Comparison of ENCODE assay signal across 31 mouse cellular contexts in genomic region chr12:9024071-9024470, GRCm38 (mm10).
"Had no signal": no experiment of that assay in that cellular context is flagged by ENCODE, and none has a peak within 500 bp of the region (broad histone marks: within the 10 kb centered on the region; RNA-seq: fewer than 3 reads in every experiment).

No protein-coding gene starts in this region.

- H3K9me3 ChIP-seq: limb, embryonic 10.5 days; limb, embryonic 12.5 days; limb, embryonic 13.5 days; limb, embryonic 15.5 days; liver, embryonic 12.5 days; liver, embryonic 13.5 days; liver, embryonic 15.5 days; lung, embryonic 15.5 days; megakaryocyte, embryonic 14.5 days; midbrain, embryonic 10.5 days; midbrain, embryonic 12.5 days; midbrain, embryonic 15.5 days; neural tube, embryonic 12.5 days; neural tube, embryonic 13.5 days had no signal

- H3K9ac ChIP-seq: limb, embryonic 12.5 days; limb, embryonic 13.5 days; limb, embryonic 15.5 days; liver, embryonic 12.5 days; liver, embryonic 13.5 days; liver, embryonic 14.5 days; liver, embryonic 15.5 days; liver, postnatal 0 days; lung, embryonic 14.5 days; lung, embryonic 15.5 days; midbrain, embryonic 12.5 days; midbrain, embryonic 15.5 days; neural tube, embryonic 12.5 days; neural tube, embryonic 13.5 days had no signal

- H3K4me1 ChIP-seq: limb, embryonic 12.5 days; limb, embryonic 15.5 days; liver, embryonic 12.5 days; liver, embryonic 13.5 days; liver, embryonic 15.5 days; lung, embryonic 15.5 days; megakaryocyte, embryonic 14.5 days; midbrain, embryonic 10.5 days; midbrain, embryonic 12.5 days; midbrain, embryonic 15.5 days; neural tube, embryonic 12.5 days; neural tube, embryonic 13.5 days had no signal

- ATAC-seq: liver, embryonic 12.5 days; liver, postnatal 0 days; lung, postnatal 0 days; midbrain, embryonic 15.5 days; midbrain, embryonic 16.5 days had no signal

- DNase-seq: left cerebral cortex, postnatal 4 days; liver; liver, embryonic 13.5 days; liver, postnatal 0 days; lung, adult 18-20 months; lung, adult 2 months; lung, embryonic 14.5 days; lung, postnatal 10 days; lung, postnatal 14 days; lung, postnatal 36 days; lung, postnatal 4 days; midbrain, embryonic 14.5 days had no signal

- H3K27me3 ChIP-seq: limb, embryonic 12.5 days; limb, embryonic 13.5 days; limb, embryonic 15.5 days; liver, embryonic 12.5 days; liver, embryonic 13.5 days; liver, embryonic 15.5 days; lung, embryonic 15.5 days; megakaryocyte, embryonic 14.5 days; midbrain, embryonic 12.5 days; midbrain, embryonic 15.5 days; neural tube, embryonic 12.5 days; neural tube, embryonic 13.5 days had no signal

- H3K27ac ChIP-seq: limb, embryonic 10.5 days; limb, embryonic 12.5 days; limb, embryonic 13.5 days; limb, embryonic 15.5 days; liver, embryonic 12.5 days; liver, embryonic 13.5 days; liver, embryonic 14.5 days; liver, embryonic 15.5 days; lung, embryonic 15.5 days; macrophage; midbrain, embryonic 10.5 days; midbrain, embryonic 12.5 days; midbrain, embryonic 15.5 days; neural tube, embryonic 12.5 days; neural tube, embryonic 13.5 days had no signal

- H3K4me3 ChIP-seq: limb, embryonic 10.5 days; limb, embryonic 12.5 days; limb, embryonic 13.5 days; limb, embryonic 15.5 days; liver, embryonic 12.5 days; liver, embryonic 13.5 days; liver, embryonic 15.5 days; lung, embryonic 15.5 days; megakaryocyte, embryonic 14.5 days; midbrain, embryonic 10.5 days; midbrain, embryonic 12.5 days; midbrain, embryonic 15.5 days; myocyte; neural tube, embryonic 12.5 days; neural tube, embryonic 13.5 days had no signal

- H3K4me2 ChIP-seq: limb, embryonic 12.5 days; limb, embryonic 13.5 days; limb, embryonic 15.5 days; liver, embryonic 11.5 days; liver, embryonic 12.5 days; liver, embryonic 13.5 days; liver, embryonic 15.5 days; lung, embryonic 14.5 days; lung, embryonic 15.5 days; midbrain, embryonic 12.5 days; midbrain, embryonic 15.5 days; neural tube, embryonic 12.5 days; neural tube, embryonic 13.5 days had no signal

- H3K36me3 ChIP-seq: liver, embryonic 12.5 days; liver, embryonic 13.5 days; liver, embryonic 15.5 days; lung, embryonic 15.5 days had no signal
